Mouse (Mus musculus): ENCODE measurements around the gene Cldn13. TPM values are rescaled to one million over a fixed set of nuclear protein-coding genes. Genes with fewer than 3 reads are reported as not detected.
A peak's percentile ranks its signal among the peaks of the same experiment; 100 is the strongest.
"Not testable (repeated sequence)": the region's sequence is repeated elsewhere in the genome, so short reads cannot be mapped to it uniquely, and the experiment has no call there.

Gene Cldn13
- total RNA-seq (2021) = not detected
- long read RNA-seq, experiment 1 = 0 reads
- long read RNA-seq, experiment 2 = 0 reads

GRCm38 (mm10) chr5:134915311-134915710 lies at the start of gene Cldn13:
TSS of gene Cldn13 (minus strand) at chr5:134915526.
- intact Hi-C loops (cut with DNase I) = no loop called here
- Histone ChIP-seq H3K4me3 (no peak within 1 kb of the TSS), H3K27ac (no peak within 1 kb of the TSS)
- no peak for TF ChIP-seq CTCF (IDR thresholded peaks at IDR 0.05)
- no peak for DNase-seq

- H3K4me3 ChIP-seq, DNase-seq, H3K27ac ChIP-seq: not testable (repeated sequence)
- intact Hi-C loops (cut with DNase I) = loop anchor here (1.0 kb wide), 2 partner anchors 31 to 57 kb away; no protein-coding TSS in a partner anchor
Measured at GRCm38 (mm10) chr5:134964655-134965054, 49.3 kb upstream of the Cldn13 start.

- no peak overlapping the region for H3K27ac ChIP-seq
- intact Hi-C loops (cut with DNase I) = no loop called here
- DNase-seq = no peak
- no peak overlapping the region for H3K4me3 ChIP-seq
- no peak for TF ChIP-seq CTCF (IDR thresholded peaks at IDR 0.05)
Measured at GRCm38 (mm10) chr5:134963546-134963945, 48.2 kb upstream of the Cldn13 start.

GRCm38 (mm10) chr5:134961519-134961918 lies 46.2 kb upstream of the Cldn13 start:
- no peak for TF ChIP-seq CTCF (IDR thresholded peaks at IDR 0.05)
- intact Hi-C loops (cut with DNase I) = no loop called here
- Histone ChIP-seq H3K27ac (no peak overlapping the region), H3K4me3 (no peak overlapping the region)
- no peak for DNase-seq

- no peak for DNase-seq
- no peak overlapping the region for H3K4me3 ChIP-seq
- no peak for TF ChIP-seq CTCF (IDR thresholded peaks at IDR 0.05)
- intact Hi-C loops (cut with DNase I) = no loop called here
- no peak overlapping the region for H3K27ac ChIP-seq
Measured at GRCm38 (mm10) chr5:134960430-134960829, 45.1 kb upstream of the Cldn13 start.

GRCm38 (mm10) chr5:134959114-134959513 lies 43.8 kb upstream of the Cldn13 start:
- Histone ChIP-seq H3K4me3 (no peak overlapping the region), H3K27ac (peak overlapping the region; percentile 73)
- TF ChIP-seq CTCF (IDR thresholded peaks at IDR 0.05) = no peak
- intact Hi-C loops (cut with DNase I) = no loop called here
- peak; percentile 76 for DNase-seq

- no peak for DNase-seq
- intact Hi-C loops (cut with DNase I) = no loop called here
- Histone ChIP-seq H3K4me3 (no peak overlapping the region), H3K27ac (no peak overlapping the region)
- no peak for TF ChIP-seq CTCF (IDR thresholded peaks at IDR 0.05)
Measured at GRCm38 (mm10) chr5:134955491-134955890, 40.2 kb upstream of the Cldn13 start.

- no peak for TF ChIP-seq CTCF (IDR thresholded peaks at IDR 0.05)
- Histone ChIP-seq H3K4me3 (no peak overlapping the region), H3K27ac (no peak overlapping the region)
- intact Hi-C loops (cut with DNase I) = no loop called here
- DNase-seq = no peak
Measured at GRCm38 (mm10) chr5:134951053-134951884, 35.9 kb upstream of the Cldn13 start.

GRCm38 (mm10) chr5:134948085-134948439 lies 32.7 kb upstream of the Cldn13 start:
- no peak overlapping the region for H3K4me3 ChIP-seq
- no peak for TF ChIP-seq CTCF (IDR thresholded peaks at IDR 0.05)
- DNase-seq = no peak
- intact Hi-C loops (cut with DNase I) = no loop called here
- H3K27ac ChIP-seq = no peak overlapping the region

GRCm38 (mm10) chr5:134947420-134948084 lies 32.2 kb upstream of the Cldn13 start:
- Histone ChIP-seq H3K27ac (no peak overlapping the region), H3K4me3 (no peak overlapping the region)
- no peak for DNase-seq
- intact Hi-C loops (cut with DNase I) = no loop called here
- TF ChIP-seq CTCF (IDR thresholded peaks at IDR 0.05) = no peak

GRCm38 (mm10) chr5:134946857-134947255 lies 31.5 kb upstream of the Cldn13 start, which contains the start of gene Cldn4:
TSS of gene Cldn4 (minus strand) at chr5:134946934.
- no peak for DNase-seq
- TF ChIP-seq CTCF (IDR thresholded peaks at IDR 0.05) = no peak
- intact Hi-C loops (cut with DNase I) = no loop called here
- Histone ChIP-seq H3K27ac (no peak within 1 kb of the TSS), H3K4me3 (no peak within 1 kb of the TSS)

- Histone ChIP-seq H3K4me3 (no peak overlapping the region), H3K27ac (no peak overlapping the region)
- intact Hi-C loops (cut with DNase I) = no loop called here
- no peak for TF ChIP-seq CTCF (IDR thresholded peaks at IDR 0.05)
- DNase-seq = no peak
Measured at GRCm38 (mm10) chr5:134946063-134946856, 30.9 kb upstream of the Cldn13 start.
